Mouse (Mus musculus) heart, postnatal 10 days (tissue): ENCODE data around the gene Itga2. TPM values are rescaled to one million over a fixed set of nuclear protein-coding genes. Genes with fewer than 3 reads are reported as not detected.

Experiments used
- DNase-seq, 2 experiments: peaks; one replicate each; pipeline ENCODE4 v3.0.0; 2021
- intact Hi-C: fragments of 180-260 bp; cut with DNase I; formaldehyde crosslinking; loops from one replicate; pipeline ENCODE4 v1.15.1; 2025
- total RNA-seq, 2 experiments: library from RNA; stranded (reverse); gene quantifications; 2 replicates each; pipeline ENCODE4 v1.2.3; 2021

Gene Itga2
- 1 to 10 TPM; 2.8 to 3.6 TPM for total RNA-seq

GRCm38 (mm10) chr13:114931775-114932294 lies at the start of gene Itga2:
Itga2 (minus strand) TSS chr13:114932100.
- intact Hi-C loops: loop anchor here (2.0 to 10.0 kb wide), 2 partner anchors 35 to 97 kb away; no protein-coding TSS in a partner anchor
- DNase-seq: peak; percentile 74 to 80

- peak in 1 of 2 experiments; percentile 47 for DNase-seq
- intact Hi-C loops: no loop called here
Observed at GRCm38 (mm10) chr13:114980831-114981419, 49.0 kb upstream of the Itga2 start.

GRCm38 (mm10) chr13:114974484-114975042 lies 42.7 kb upstream of the Itga2 start:
- intact Hi-C loops: no loop called here
- no peak for DNase-seq

GRCm38 (mm10) chr13:114971905-114972304 lies 40.0 kb upstream of the Itga2 start:
- DNase-seq: no peak
- intact Hi-C loops: no loop called here

GRCm38 (mm10) chr13:114964233-114964632 lies 32.3 kb upstream of the Itga2 start:
- DNase-seq: peak; percentile 87 to 90
- intact Hi-C loops: loop anchor here (1.0 to 10.0 kb wide), 2 partner anchors 133 to 1089 kb away; no protein-coding TSS in a partner anchor

- no peak for DNase-seq
- intact Hi-C loops: no loop called here
Observed at GRCm38 (mm10) chr13:114954516-114954915, 22.6 kb upstream of the Itga2 start.

- intact Hi-C loops: loop anchor here (10.0 kb wide), 1 partner anchor 99 kb away; no protein-coding TSS in a partner anchor
- no peak for DNase-seq
Observed at GRCm38 (mm10) chr13:114933541-114933940, 1.6 kb upstream of the Itga2 start.

GRCm38 (mm10) chr13:114930996-114931649 lies 777 bp downstream of the Itga2 start:
- intact Hi-C loops: loop anchor here (2.0 to 10.0 kb wide), 2 partner anchors 34 to 96 kb away; no protein-coding TSS in a partner anchor
- peak; percentile 18 to 29 for DNase-seq

- DNase-seq: no peak
- intact Hi-C loops: no loop called here
Observed at GRCm38 (mm10) chr13:114924785-114925184, 7.1 kb downstream of the Itga2 start.

- intact Hi-C loops: no loop called here
- DNase-seq: no peak
Observed at GRCm38 (mm10) chr13:114923331-114923730, 8.6 kb downstream of the Itga2 start.

- no peak for DNase-seq
- intact Hi-C loops: no loop called here
Observed at GRCm38 (mm10) chr13:114915767-114916166, 16.1 kb downstream of the Itga2 start.

- no peak for DNase-seq
- intact Hi-C loops: no loop called here
Observed at GRCm38 (mm10) chr13:114914963-114915362, 16.9 kb downstream of the Itga2 start.

GRCm38 (mm10) chr13:114914559-114914958 lies 17.3 kb downstream of the Itga2 start:
- intact Hi-C loops: no loop called here
- DNase-seq: no peak

GRCm38 (mm10) chr13:114910629-114911028 lies 21.3 kb downstream of the Itga2 start:
- DNase-seq: no peak
- intact Hi-C loops: no loop called here

GRCm38 (mm10) chr13:114909514-114909913 lies 22.4 kb downstream of the Itga2 start:
- intact Hi-C loops: no loop called here
- DNase-seq: no peak

GRCm38 (mm10) chr13:114907876-114908275 lies 24.0 kb downstream of the Itga2 start:
- intact Hi-C loops: no loop called here
- no peak for DNase-seq

GRCm38 (mm10) chr13:114896751-114897386 lies 35.0 kb downstream of the Itga2 start:
- DNase-seq: peak; percentile 77
- intact Hi-C loops: loop anchor here (2.0 to 5.0 kb wide), 2 partner anchors 34 to 65 kb away; no protein-coding TSS in a partner anchor

- peak; percentile 31 to 43 for DNase-seq
- intact Hi-C loops: loop anchor here (2.0 to 5.0 kb wide), 2 partner anchors 35 to 64 kb away; no protein-coding TSS in a partner anchor
Observed at GRCm38 (mm10) chr13:114895896-114896295, 36.0 kb downstream of the Itga2 start.

GRCm38 (mm10) chr13:114894718-114895117 lies 37.2 kb downstream of the Itga2 start:
- DNase-seq: no peak
- intact Hi-C loops: loop anchor here (5.0 kb wide), 1 partner anchor 62 kb away; no protein-coding TSS in a partner anchor

GRCm38 (mm10) chr13:114891655-114892054 lies 40.2 kb downstream of the Itga2 start:
- no peak for DNase-seq
- intact Hi-C loops: no loop called here

- DNase-seq: no peak
- intact Hi-C loops: no loop called here
Observed at GRCm38 (mm10) chr13:114887695-114888094, 44.2 kb downstream of the Itga2 start.
